Comparison of ENCODE assay signal across 10 mouse cellular contexts in genomic region chr6:126560036-126560435, GRCm38 (mm10). TPM values are rescaled to one million over a fixed set of nuclear protein-coding genes. Genes with fewer than 3 reads are reported as not detected.
DNase-seq lines count a peak whose midpoint lies in the region; ATAC-seq and TF ChIP-seq lines count a peak whose summit lies in the region.
"Had no signal": no experiment of that assay in that cellular context is flagged by ENCODE, and none has a peak within 500 bp of the region (broad histone marks: within the 10 kb centered on the region; RNA-seq: fewer than 3 reads in every experiment).

No protein-coding gene starts in this region.

- H3K27ac ChIP-seq in kidney, adult 2 months (ENCODE audit: insufficient read depth, low read depth, low read length), result no peak overlapping the region
- no peak overlapping the region for H3K27ac ChIP-seq in kidney, embryonic 14.5 days (ENCODE audit: low read depth, low read length)
- peak overlapping the region; percentile 82 for H3K27ac ChIP-seq in forebrain, embryonic 12.5 days
- H3K27ac ChIP-seq in midbrain, embryonic 13.5 days, result peak overlapping the region; percentile 72
- H3K27ac ChIP-seq: liver, embryonic 15.5 days had no signal

- ATAC-seq in kidney, embryonic 14.5 days (ENCODE audit: low FRiP score, low TSS enrichment), result no peak
- ATAC-seq in forebrain, embryonic 12.5 days (ENCODE audit: low FRiP score), result peak; percentile 45; the same call in 1 of the 2 replicates
- ATAC-seq in midbrain, embryonic 13.5 days, result peak; percentile 55

- no peak overlapping the region for H3K4me3 ChIP-seq in kidney, adult 2 months (ENCODE audit: insufficient read depth, low read depth, low read length)
- no peak overlapping the region for H3K4me3 ChIP-seq in kidney, embryonic 14.5 days (ENCODE audit: low read length)
- no peak overlapping the region for H3K4me3 ChIP-seq in forebrain, embryonic 12.5 days (replicated peaks)
- no peak overlapping the region for H3K4me3 ChIP-seq in midbrain, embryonic 13.5 days (replicated peaks)
- H3K4me3 ChIP-seq: liver, embryonic 15.5 days had no signal

- no peak overlapping the region for H3K4me2 ChIP-seq in kidney, embryonic 14.5 days (replicated peaks; ENCODE audit: low read depth, low read length)
- no peak overlapping the region for H3K4me2 ChIP-seq in forebrain, embryonic 12.5 days
- H3K4me2 ChIP-seq in midbrain, embryonic 13.5 days (replicated peaks), result no peak overlapping the region
- H3K4me2 ChIP-seq: liver, embryonic 15.5 days had no signal

- no peak for TF ChIP-seq CTCF in kidney, adult 2 months (conservative IDR thresholded peaks at IDR 0.05; ENCODE audit: insufficient read depth, insufficient read length, low read depth, low read length)

- peak; percentile 21 for DNase-seq in kidney, adult 2 months
- peak; percentile 17 for DNase-seq in embryo, embryonic 10.5 days (ENCODE audit: low spot score)
- no peak for DNase-seq in left cerebral cortex, postnatal 14 days (ENCODE audit: low spot score in 2 of 2)
- DNase-seq in spleen, postnatal 36 days (ENCODE audit: low spot score in 2 of 2), result no peak

- H3K27me3 ChIP-seq in kidney, adult 2 months (replicated peaks; ENCODE audit: control insufficient read depth, insufficient read depth, low read length), result no peaks in the 10 kb centered on the region
- H3K27me3 ChIP-seq in kidney, embryonic 14.5 days (ENCODE audit: control insufficient read depth, insufficient read depth, low read length), result no peaks in the 10 kb centered on the region
- no peaks in the 10 kb centered on the region for H3K27me3 ChIP-seq in forebrain, embryonic 12.5 days
- 0 out of 2 replicates have a peak, but pooled peaks cover under 1% of the 10 kb centered on the region for H3K27me3 ChIP-seq in midbrain, embryonic 13.5 days
- H3K27me3 ChIP-seq: liver, embryonic 15.5 days had no signal

- intact Hi-C loops in left cerebral cortex, postnatal 14 days (cut with DNase I), result loop anchor here (10.0 kb wide), 1 partner anchor 225 kb away; no protein-coding TSS in a partner anchor

- no peaks in the 10 kb centered on the region for H3K9me3 ChIP-seq in kidney, embryonic 14.5 days (ENCODE audit: control insufficient read depth, low read length)
- H3K9me3 ChIP-seq in forebrain, embryonic 12.5 days, result no peaks in the 10 kb centered on the region
- no peaks in the 10 kb centered on the region for H3K9me3 ChIP-seq in midbrain, embryonic 13.5 days
- H3K9me3 ChIP-seq: liver, embryonic 15.5 days had no signal

- WGBS in kidney, adult 2 months, result 29% methylated on average over 8 of the region's 8 CpGs
- 43% methylated on average over 8 of the region's 8 CpGs for WGBS in kidney, embryonic 14.5 days
- 19% methylated on average over 8 of the region's 8 CpGs for WGBS in forebrain, embryonic 12.5 days
- WGBS in midbrain, embryonic 13.5 days, result 25% methylated on average over 8 of the region's 8 CpGs

- H3K9ac ChIP-seq in kidney, embryonic 14.5 days (ENCODE audit: low read depth, low read length), result no peak overlapping the region
- no peak overlapping the region; the same call in 1 of the 2 replicates for H3K9ac ChIP-seq in forebrain, embryonic 12.5 days
- H3K9ac ChIP-seq in midbrain, embryonic 13.5 days (replicated peaks), result no peak overlapping the region
- H3K9ac ChIP-seq: liver, embryonic 15.5 days had no signal

- H3K36me3 ChIP-seq in kidney, adult 2 months (ENCODE audit: control insufficient read depth, insufficient read depth, low read length), result no peaks in the 10 kb centered on the region
- H3K36me3 ChIP-seq in kidney, embryonic 14.5 days (ENCODE audit: control insufficient read depth, insufficient read depth, low read length), result no peaks in the 10 kb centered on the region
- no peaks in the 10 kb centered on the region for H3K36me3 ChIP-seq in forebrain, embryonic 12.5 days (replicated peaks)
- no peaks in the 10 kb centered on the region for H3K36me3 ChIP-seq in midbrain, embryonic 13.5 days
- H3K36me3 ChIP-seq: liver, embryonic 15.5 days had no signal

- no peak for TF ChIP-seq POLR2A in kidney, adult 2 months (IDR thresholded peaks at IDR 0.05; ENCODE audit: low read depth, low read length)

- H3K4me1 ChIP-seq in kidney, adult 2 months (ENCODE audit: control insufficient read depth, insufficient read depth, low read length), result no peaks in the 10 kb centered on the region
- H3K4me1 ChIP-seq in kidney, embryonic 14.5 days (ENCODE audit: control insufficient read depth, insufficient read depth, low read length), result no peaks in the 10 kb centered on the region
- H3K4me1 ChIP-seq in forebrain, embryonic 12.5 days, result peaks cover 12% of the 10 kb centered on the region
- peaks cover 13% of the 10 kb centered on the region for H3K4me1 ChIP-seq in midbrain, embryonic 13.5 days (replicated peaks)
- H3K4me1 ChIP-seq: liver, embryonic 15.5 days had no signal

RNA-seq across cellular contexts. Expression of gene Kcna5, which starts 24.8 kb away (rescaled TPM):
- 1.2 and 1.8 TPM in 2 replicates for polyA plus RNA-seq in kidney, adult 2 months (2012; rRNA removed)
- polyA plus RNA-seq in kidney, embryonic 14.5 days (2014; fragmentation: Nextera tagmentation; extraction: Ambion mirVana), result 1.7 and 4.2 TPM in 2 replicates
- 1.6 and 2.0 TPM in 2 replicates for polyA plus RNA-seq in forebrain, embryonic 12.5 days (2016; fragmentation: Nextera tagmentation; extraction: Ambion mirVana)
- 3.3 and 5.5 TPM in 2 replicates for polyA plus RNA-seq in midbrain, embryonic 13.5 days (2015; fragmentation: Nextera tagmentation; extraction: Ambion mirVana)
- total RNA-seq in left cerebral cortex, postnatal 14 days (2021), result 1 to 10 TPM; 3.2 to 3.8 TPM
- total RNA-seq: ES-E14; neutrophil, adult 5-6 weeks had no signal

Comparison
In these comparisons a context has a peak if more than half of its experiments do, and no peak if none do; other contexts are left out.
1. DNase-seq: peak in kidney, adult 2 months (single experiment) and embryo, embryonic 10.5 days (single experiment); none in left cerebral cortex, postnatal 14 days (0 of 2) and spleen, postnatal 36 days (0 of 2).
2. H3K27ac ChIP-seq: peak in forebrain, embryonic 12.5 days (single experiment) and midbrain, embryonic 13.5 days (single experiment); none in kidney, adult 2 months (single experiment) and kidney, embryonic 14.5 days (single experiment).